Mouse (Mus musculus) effector memory CD4-positive, alpha-beta T cell, adult 5 months (primary cell): Measurements from ENCODE around the gene Gm3591. TPM values are rescaled to one million over a fixed set of nuclear protein-coding genes. Genes with fewer than 3 reads are reported as not detected.

ENCODE experiments used
- polyA plus RNA-seq: library from polyadenylated mRNA; unstranded; fragments of 100-300 nt; shearing (Covaris generic); gene quantifications from one replicate; pipeline ENCODE4 v1.2.1, GENCODE M21; 2017

The Gm3591 gene
- polyA plus RNA-seq: not detected

GRCm38 (mm10) chr14:6412382-6412781 is at the start of gene Gm3591:
Gm3591 (minus strand) TSS chr14:6412482.

GRCm38 (mm10) chr14:6444511-6444910 is 32.2 kb upstream of the Gm3591 start, which contains the start of gene Gm3594:
Gm3594 (minus strand) TSS chr14:6444611.

GRCm38 (mm10) chr14:6390219-6390618 is 22.1 kb downstream of the Gm3591 start, which contains the start of gene Gm16440:
Gm16440 (minus strand) TSS chr14:6390319.

Other genes with a start within 250 kb of the Gm3591 start
- not detected for gene Gm21560, start 193.2 kb downstream of the Gm3591 start, polyA plus RNA-seq
- 0.29 TPM for gene Gm3411, start 125.2 kb downstream of the Gm3591 start, polyA plus RNA-seq
- gene Gm21103, start 107.6 kb downstream of the Gm3591 start, polyA plus RNA-seq: not detected
- gene Gm3618, start 68.8 kb downstream of the Gm3591 start, polyA plus RNA-seq: not detected
- gene Gm16440, start 22.2 kb downstream of the Gm3591 start, polyA plus RNA-seq: not detected
- not detected for gene Gm3594, start 32.1 kb upstream of the Gm3591 start, polyA plus RNA-seq
- not detected for gene Gm8356, start 124.8 kb upstream of the Gm3591 start, polyA plus RNA-seq
- not detected for gene Gm3629, start 178.1 kb upstream of the Gm3591 start, polyA plus RNA-seq
- not detected for gene Gm3460, start 209.9 kb upstream of the Gm3591 start, polyA plus RNA-seq